Mouse (Mus musculus): ENCODE data around the gene Coa6. TPM values are rescaled to one million over a fixed set of nuclear protein-coding genes. Genes with fewer than 3 reads are reported as not detected.

Gene Coa6
- polyA plus RNA-seq, 1 experiment from 2014 or later = 52.5 TPM

Other genes starting within 250 kb of the Coa6 start
- 0.11 TPM in 1 of 2 replicates, not detected in the other for gene Slc35f3, start 124.0 kb upstream of the Coa6 start, polyA plus RNA-seq (2016; fragmentation: Nextera tagmentation; extraction: Ambion mirVana)
- 1.9 and 2.7 TPM in 2 replicates for gene Tarbp1, start 52.5 kb downstream of the Coa6 start, polyA plus RNA-seq (2016; fragmentation: Nextera tagmentation; extraction: Ambion mirVana)
- 4.6 and 6.5 TPM in 2 replicates for gene Irf2bp2, start 171.5 kb downstream of the Coa6 start, polyA plus RNA-seq (2016; fragmentation: Nextera tagmentation; extraction: Ambion mirVana)

Measured in heart, embryonic 10.5 days (tissue).